Mouse (Mus musculus): ENCODE measurements around the gene Slc25a34.
A peak's percentile ranks its signal among the peaks of the same experiment; 100 is the strongest.

Slc25a34 gene

DNA sequence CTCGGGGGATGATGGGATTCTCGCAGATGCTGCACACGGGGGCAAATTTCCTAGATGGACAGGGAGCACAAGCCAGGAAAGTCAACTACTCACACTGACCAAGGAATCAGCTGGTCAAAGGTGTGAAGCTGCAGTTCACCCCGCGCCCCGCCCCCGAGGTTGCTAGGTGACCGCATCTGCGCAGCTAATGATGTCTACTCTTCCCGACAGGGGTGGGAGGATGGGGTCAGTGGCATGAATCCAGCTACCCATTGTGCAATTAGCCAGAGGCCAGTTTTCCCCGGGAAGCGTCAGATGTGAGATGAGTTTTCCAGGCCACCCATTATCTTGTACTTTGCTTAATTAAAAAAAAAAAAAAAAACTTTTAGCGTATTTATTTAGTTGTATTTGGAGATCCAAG, 42.6 kb downstream of the Slc25a34 start:
- DNase-seq (ENCODE audit: low spot score): no peak

DNA sequence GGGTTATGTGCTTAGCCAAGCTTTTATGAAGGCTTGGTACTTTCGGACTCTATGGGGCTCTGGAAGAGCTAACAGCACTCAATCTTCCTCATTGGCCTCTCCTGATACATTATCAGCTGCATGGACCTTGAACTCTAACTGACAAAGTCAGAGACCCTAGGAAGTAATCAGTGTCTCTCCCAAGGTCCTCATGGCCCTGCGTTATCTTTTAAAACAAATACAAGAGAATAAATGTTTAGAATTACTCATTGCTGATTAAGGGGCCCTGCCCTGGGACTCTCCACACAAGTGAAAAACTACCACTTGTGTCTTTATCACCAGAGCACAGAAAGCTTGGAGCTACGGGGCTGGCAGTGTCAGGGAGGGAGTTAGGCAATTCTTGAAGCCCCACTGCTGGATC, 44.8 kb downstream of the Slc25a34 start:
- DNase-seq (ENCODE audit: low spot score): no peak

DNA sequence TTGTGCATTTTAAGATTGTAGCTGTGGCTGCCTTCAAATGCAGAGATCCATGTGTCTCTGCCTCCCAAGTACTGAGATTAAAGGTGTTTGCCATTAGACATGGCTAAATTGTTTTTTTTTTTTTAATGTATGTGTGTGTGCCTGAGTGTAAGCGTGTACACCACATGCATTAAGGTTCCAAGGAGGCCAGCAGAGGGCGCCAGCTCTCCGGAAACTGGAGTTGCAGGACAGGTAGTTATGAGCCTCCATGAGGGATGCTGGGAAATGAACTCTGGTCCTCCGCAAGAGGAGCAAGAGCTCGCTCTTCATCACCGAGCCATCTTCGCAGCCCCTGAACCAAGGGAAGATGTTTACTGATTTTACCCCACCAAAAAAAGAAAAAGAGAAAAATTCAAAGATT, 46.7 kb downstream of the Slc25a34 start:
- DNase-seq (ENCODE audit: low spot score): no peak

DNA sequence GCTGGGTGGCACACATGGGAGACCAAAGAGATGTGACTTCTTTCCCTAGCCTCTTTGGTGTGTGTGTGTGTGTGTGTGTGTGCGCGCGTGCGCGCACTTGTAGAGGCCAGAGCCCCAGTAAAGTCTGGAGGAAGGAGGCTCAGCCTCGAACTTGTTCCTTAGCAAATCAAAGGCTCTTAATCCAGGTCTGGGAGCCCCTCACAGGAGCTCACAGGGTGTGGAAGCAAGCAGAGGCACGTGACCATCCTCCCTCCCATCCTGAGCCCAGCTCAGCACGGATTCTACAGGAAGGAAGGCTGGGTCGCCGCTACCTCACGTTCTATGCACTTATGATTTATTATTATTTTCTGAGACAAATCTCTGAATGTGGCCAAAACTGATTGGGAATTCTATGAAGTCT, 47.2 kb downstream of the Slc25a34 start:
- DNase-seq (ENCODE audit: low spot score): no peak

DNA sequence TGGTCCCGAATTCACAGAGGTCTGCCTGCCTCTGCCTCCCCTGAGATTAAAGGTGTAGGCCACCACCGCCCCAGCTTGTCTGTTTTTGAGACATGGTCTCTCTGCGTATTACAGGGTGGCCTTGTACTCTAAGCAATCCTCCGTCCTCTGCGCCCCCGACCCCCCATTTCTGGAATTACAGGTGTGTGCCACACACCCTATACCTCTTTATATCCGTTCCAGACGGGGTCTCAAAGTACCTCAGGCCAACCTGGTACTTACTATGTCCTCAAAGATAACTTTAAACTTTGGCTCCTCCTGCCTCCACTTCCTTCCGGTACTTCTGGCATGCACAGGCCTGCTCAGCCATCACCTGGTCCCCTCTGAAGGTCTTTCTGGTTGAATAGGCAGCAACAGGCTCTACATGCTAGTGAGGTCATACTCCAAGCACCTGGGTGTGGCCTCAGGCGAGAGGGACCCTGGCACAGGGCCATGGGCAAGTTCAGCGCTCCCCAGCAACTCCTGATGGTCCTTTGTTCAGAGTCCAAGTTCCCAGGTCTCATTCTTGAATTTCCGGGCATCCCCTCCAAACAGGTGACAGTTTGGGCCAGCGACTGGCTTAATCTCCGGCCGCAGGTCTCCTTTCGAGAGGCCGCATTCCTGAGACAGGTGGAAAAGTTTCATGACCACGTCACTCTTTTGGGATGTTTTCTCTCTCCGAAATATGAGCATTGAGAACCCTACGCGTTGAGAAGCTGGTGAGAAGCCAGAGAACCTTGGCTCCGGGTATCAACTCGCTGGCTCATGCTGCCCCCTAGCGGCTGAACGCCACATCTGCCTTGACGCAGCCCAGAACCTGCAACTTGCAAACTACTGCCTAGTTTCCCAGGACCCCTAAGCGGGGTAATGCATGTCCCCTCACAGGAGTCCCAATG, 48.6 kb downstream of the Slc25a34 start:
- peak; percentile 82 for DNase-seq (ENCODE audit: low spot score)

DNA sequence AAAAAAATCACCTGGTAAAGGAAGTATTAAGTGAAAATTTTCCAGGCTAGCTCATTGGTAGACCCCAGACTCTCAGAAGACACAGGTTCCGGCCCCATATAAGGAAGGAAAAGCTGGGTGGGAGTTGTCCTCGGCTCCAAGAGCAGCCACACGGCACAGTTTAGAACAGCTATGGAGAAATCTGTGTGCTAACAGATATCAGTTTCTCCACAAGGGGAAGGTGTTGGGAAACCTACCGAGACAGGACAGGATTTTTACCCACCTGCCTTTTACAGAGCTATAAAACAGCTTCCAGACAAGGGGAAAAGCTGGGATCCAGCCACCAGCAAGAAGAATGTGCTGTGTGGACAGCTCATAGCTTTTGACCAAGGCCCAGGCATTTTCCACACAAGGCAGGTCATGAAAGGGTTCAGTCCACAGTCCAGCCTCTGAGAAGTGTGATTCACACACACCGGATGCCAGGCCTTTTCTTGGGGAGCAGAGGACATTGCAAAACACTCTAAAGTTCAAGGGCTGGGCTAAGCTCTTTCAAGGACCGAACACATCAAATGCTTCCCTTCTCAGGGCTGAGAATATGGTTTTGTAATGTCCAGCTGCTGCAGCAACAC, 50.2 kb downstream of the Slc25a34 start:
- no peak for DNase-seq (ENCODE audit: low spot score)

DNA sequence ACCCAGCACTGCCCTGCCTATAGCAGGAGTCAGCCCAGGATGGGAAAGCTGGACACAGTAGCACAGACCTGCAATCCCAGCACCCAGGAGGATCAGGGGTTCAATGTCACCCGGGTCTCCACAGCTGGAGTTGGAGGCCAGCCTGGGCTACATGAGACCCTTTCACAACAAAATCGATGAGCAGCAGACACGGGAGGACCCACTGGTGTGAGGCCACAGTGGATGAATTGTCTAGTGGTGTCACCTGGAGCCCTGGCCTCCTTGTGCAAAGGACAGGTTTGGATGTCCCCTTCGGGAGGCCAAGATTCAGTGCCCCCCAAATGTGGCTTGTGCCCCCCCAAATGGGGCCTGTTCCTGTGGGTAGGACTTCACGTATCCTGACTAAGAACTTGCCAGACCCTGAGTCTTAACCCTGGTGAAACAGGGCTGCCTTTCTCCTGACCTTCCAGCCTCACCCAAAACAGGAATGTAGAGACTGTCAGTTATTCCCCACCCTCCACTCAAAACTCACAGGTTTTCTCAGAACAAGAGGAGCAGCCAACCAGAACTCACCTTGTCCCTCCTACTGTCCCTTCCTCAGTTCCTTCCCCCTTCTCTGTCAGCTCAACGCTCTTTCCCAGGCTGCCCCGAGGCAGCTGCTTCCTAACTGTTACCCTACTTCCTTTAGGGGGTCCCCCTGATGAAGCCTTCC, 50.8 kb downstream of the Slc25a34 start:
- no peak for DNase-seq (ENCODE audit: low spot score)

DNA sequence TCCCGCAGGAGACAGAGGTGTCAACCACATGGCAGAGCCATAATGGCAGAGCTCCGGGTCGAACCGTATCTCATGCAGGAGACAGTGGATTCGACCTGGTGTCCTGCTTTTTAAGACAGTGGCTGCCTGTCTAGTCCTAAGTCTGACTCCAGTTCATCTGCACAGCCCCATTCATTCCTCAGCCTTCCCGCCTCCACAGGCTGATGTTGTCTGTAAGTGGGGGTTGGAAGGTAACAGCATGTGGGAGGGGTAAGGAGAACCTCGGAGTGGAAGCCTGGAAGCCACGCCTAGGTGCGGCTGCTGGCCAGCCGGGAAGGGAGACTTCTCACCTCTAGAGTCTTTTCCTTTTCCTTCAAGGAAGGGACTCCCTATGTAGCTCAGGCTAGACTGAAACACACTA, 51.7 kb downstream of the Slc25a34 start:
- no peak for DNase-seq (ENCODE audit: low spot score)

DNA sequence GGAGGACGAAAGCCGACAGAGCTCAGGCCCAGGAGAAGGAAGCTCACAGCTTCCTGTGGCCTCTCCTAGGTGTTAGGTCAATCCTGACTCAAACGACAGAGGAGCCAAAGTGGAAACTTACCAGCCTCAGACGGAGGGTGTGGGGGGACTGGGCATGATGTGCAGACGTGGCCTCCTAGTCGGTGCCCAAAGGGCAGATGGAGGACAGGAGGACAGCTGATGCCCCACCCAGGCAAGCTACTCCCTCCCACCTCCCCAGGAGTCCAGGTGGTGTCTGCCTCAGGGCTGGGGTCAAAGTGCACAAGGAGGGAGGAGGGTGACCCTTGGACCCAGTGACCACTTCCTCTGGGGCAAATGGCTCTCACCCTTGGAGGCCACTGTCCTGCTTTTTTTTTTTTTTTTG, 52.3 kb downstream of the Slc25a34 start:
- no peak for DNase-seq (ENCODE audit: low spot score)

DNA sequence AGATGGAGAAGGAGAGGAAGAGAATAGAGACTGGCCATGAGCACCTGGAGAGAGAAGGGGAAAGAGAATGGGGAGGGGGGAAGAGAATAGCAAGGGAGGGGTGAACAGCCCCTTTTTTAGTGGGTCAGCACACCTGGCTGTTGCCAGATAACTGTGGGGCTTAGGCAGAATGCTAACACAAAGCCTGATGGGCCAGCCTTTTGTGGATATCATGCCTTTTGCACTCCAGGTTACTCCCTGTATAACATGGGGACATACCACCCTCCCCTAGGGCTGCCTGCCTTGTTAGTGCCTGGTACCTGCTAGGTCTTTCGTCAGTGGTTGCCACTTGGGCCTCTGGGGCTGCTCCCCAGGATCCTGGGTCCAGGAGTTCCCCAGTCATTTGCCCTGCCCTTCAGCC, 52.8 kb downstream of the Slc25a34 start:
- DNase-seq (ENCODE audit: low spot score): no peak

DNA sequence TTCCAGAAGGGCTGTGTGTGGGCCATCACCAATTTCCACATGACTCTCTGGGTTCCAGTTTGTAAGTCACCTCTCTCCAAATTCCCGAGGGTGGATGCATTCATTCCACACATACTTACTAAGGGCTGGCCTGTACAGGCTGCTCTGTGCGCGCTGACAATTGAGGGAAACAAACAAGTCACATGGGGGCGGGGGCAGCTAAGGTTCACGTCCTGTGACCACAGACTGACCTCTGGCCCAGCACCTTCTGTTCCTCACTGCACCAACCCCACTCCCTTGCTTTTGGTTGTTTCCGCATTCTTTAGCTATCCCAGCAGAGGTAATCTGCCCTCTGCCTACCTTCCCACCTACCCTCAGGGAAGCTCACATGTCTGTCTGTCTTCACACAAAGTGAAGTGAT, 53.6 kb downstream of the Slc25a34 start:
- no peak for DNase-seq (ENCODE audit: low spot score)

DNA sequence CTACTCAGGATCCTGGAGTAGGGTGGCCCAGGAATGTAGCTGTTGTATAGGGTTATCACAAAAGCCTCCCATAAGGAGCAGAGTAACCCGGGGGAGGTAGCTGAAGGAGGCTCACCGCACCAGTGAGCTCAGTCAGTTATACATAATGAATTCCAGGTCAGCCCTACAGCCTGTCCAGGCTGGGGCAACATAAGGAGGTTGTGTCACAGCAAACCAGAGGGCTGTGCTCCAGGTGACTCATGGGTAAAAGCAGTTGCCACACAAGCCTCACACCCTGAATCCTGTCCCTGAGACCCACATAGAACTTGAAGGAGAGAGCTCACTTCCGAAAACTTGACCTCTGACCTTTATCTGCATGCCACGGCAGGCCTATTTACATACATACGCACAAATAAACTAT, 54.7 kb downstream of the Slc25a34 start:
- no peak for DNase-seq (ENCODE audit: low spot score)

Data from ovary, postnatal 36 days (tissue).